Mouse (Mus musculus): ENCODE data around the gene Neo1. TPM values are rescaled to one million over a fixed set of nuclear protein-coding genes. Genes with fewer than 3 reads are reported as not detected.

Gene Neo1
- polyA plus RNA-seq, 1 experiment from 2014 or later: 11.5 TPM

DNA sequence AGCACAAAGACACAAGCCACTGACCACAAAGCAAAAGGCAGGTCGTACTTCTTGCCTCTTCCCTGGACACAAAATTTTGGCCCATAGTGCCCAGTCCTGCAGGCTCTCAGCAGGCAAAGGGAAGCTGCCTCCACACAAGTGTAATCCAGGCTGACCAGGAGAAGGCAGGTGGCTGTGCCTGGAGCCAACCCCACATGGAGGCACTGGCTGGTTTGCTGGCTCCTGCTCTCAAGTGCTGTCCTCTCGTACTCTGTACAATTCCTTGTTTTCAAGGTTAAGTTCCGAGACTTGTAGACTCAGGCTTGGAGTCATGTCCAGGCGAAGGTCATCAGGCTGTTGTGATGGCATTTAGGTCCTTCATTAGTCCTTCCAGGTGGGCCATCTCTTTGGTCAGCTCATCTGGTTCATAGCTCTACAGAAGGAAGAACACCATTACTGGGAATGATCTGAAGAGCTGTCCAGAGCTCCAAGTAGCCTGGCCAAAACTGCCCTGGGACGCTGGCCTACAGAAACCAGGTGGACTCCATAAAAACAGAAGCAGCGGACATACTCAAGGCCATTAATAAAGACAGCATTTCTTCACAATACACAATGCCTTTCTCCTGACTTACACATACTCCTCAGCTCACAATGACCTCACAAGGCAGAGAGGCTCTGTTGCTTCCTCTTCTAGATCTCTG, 159.2 kb downstream of the Neo1 start:
- no peak overlapping the region for H3K9ac ChIP-seq (ENCODE audit: low read length)
- no peak overlapping the region for H3K27ac ChIP-seq (replicated peaks)
- H3K27me3 ChIP-seq (ENCODE audit: control insufficient read depth, insufficient read depth, low read length): no peaks in the 10 kb centered on the region
- WGBS: 92% methylated on average over 6 of the region's 6 CpGs
- no peak for TF ChIP-seq EP300 (optimal IDR thresholded peaks at IDR 0.05)
- no peak for TF ChIP-seq CTCF (IDR thresholded peaks at IDR 0.05; ENCODE audit: low read depth)
- no peak for ATAC-seq (ENCODE audit: low FRiP score, low TSS enrichment)
- H3K4me1 ChIP-seq (replicated peaks; ENCODE audit: control insufficient read depth, insufficient read depth): no peaks in the 10 kb centered on the region
- H3K36me3 ChIP-seq (ENCODE audit: control insufficient read depth, insufficient read depth, low read length): peaks cover 18% of the 10 kb centered on the region; the same call in 1 of the 2 replicates
- DNase-seq (ENCODE audit: low spot score): no peak
- no peak overlapping the region for H3K4me2 ChIP-seq (replicated peaks; ENCODE audit: low read depth)
- no peak overlapping the region for H3K4me3 ChIP-seq (ENCODE audit: low read depth, low read length)
- H3K9me3 ChIP-seq (ENCODE audit: control insufficient read depth, low read length): no peaks in the 10 kb centered on the region

DNA sequence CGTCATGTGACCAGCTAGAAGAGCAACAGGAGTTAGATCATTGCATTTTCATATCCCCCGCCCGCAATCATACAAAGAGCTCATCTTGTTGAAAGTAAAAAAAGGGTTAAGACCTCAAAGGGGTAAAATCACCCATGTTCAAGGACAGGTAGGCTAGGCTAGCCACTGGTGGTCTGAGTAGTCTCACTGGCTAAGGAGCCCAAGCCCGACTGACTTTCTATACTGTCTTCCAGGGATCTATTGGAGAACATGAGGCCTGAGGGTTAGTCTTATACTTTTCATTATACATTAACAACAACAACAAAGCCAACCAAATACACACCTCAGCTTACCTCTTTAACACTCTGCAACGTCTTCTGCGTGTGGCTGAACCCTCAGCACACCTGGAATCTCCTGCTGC, 160.8 kb downstream of the Neo1 start:
- WGBS: 88% methylated on average over 6 of the region's 6 CpGs
- no peaks in the 10 kb centered on the region for H3K27me3 ChIP-seq (ENCODE audit: control insufficient read depth, insufficient read depth, low read length)
- H3K4me1 ChIP-seq (replicated peaks; ENCODE audit: control insufficient read depth, insufficient read depth): no peaks in the 10 kb centered on the region
- H3K9me3 ChIP-seq (ENCODE audit: control insufficient read depth, low read length): no peaks in the 10 kb centered on the region
- no peak overlapping the region for H3K9ac ChIP-seq (ENCODE audit: low read length)
- H3K4me3 ChIP-seq (ENCODE audit: low read depth, low read length): no peak overlapping the region
- no peak overlapping the region for H3K4me2 ChIP-seq (replicated peaks; ENCODE audit: low read depth)
- no peak overlapping the region for H3K27ac ChIP-seq (replicated peaks)
- DNase-seq (ENCODE audit: low spot score): no peak
- H3K36me3 ChIP-seq (ENCODE audit: control insufficient read depth, insufficient read depth, low read length): peaks cover 15% of the 10 kb centered on the region; the same call in 1 of the 2 replicates
- no peak for TF ChIP-seq EP300 (optimal IDR thresholded peaks at IDR 0.05)
- TF ChIP-seq CTCF (IDR thresholded peaks at IDR 0.05; ENCODE audit: low read depth): no peak
- no peak for ATAC-seq (ENCODE audit: low FRiP score, low TSS enrichment)

DNA sequence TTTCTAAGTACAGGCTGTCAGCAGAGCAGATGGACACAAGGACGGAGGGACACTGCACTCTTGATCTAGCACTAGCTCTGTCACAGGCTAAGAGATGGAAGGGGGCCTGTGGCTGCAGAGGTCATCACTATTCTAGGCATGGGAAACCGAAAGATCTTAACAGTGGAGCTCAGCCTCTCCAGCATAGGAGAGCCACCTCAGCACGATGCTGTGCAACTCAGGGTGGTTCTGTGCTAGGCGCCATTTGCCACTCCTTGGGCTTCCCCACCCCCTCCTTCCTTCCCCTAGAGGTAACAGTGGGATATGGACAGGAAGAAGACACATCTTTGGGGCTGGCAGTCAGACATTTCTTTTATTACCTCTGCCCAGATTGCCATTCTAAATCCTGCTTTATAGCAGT, 161.9 kb downstream of the Neo1 start:
- ATAC-seq (ENCODE audit: low FRiP score, low TSS enrichment) (no peak), DNase-seq (ENCODE audit: low spot score) (no peak)
- TF ChIP-seq EP300 (optimal IDR thresholded peaks at IDR 0.05): no peak
- no peak for TF ChIP-seq CTCF (IDR thresholded peaks at IDR 0.05; ENCODE audit: low read depth)
- WGBS: 81% methylated on average over 4 of the region's 4 CpGs
- no peak overlapping the region for H3K9ac ChIP-seq (ENCODE audit: low read length)
- H3K27me3 ChIP-seq (ENCODE audit: control insufficient read depth, insufficient read depth, low read length): no peaks in the 10 kb centered on the region
- H3K4me2 ChIP-seq (replicated peaks; ENCODE audit: low read depth): no peak overlapping the region
- H3K27ac ChIP-seq (replicated peaks): no peak overlapping the region
- H3K9me3 ChIP-seq (ENCODE audit: control insufficient read depth, low read length): no peaks in the 10 kb centered on the region
- H3K4me1 ChIP-seq (replicated peaks; ENCODE audit: control insufficient read depth, insufficient read depth): no peaks in the 10 kb centered on the region
- H3K4me3 ChIP-seq (ENCODE audit: low read depth, low read length): no peak overlapping the region
- peaks cover 15% of the 10 kb centered on the region; the same call in 1 of the 2 replicates for H3K36me3 ChIP-seq (ENCODE audit: control insufficient read depth, insufficient read depth, low read length)

DNA sequence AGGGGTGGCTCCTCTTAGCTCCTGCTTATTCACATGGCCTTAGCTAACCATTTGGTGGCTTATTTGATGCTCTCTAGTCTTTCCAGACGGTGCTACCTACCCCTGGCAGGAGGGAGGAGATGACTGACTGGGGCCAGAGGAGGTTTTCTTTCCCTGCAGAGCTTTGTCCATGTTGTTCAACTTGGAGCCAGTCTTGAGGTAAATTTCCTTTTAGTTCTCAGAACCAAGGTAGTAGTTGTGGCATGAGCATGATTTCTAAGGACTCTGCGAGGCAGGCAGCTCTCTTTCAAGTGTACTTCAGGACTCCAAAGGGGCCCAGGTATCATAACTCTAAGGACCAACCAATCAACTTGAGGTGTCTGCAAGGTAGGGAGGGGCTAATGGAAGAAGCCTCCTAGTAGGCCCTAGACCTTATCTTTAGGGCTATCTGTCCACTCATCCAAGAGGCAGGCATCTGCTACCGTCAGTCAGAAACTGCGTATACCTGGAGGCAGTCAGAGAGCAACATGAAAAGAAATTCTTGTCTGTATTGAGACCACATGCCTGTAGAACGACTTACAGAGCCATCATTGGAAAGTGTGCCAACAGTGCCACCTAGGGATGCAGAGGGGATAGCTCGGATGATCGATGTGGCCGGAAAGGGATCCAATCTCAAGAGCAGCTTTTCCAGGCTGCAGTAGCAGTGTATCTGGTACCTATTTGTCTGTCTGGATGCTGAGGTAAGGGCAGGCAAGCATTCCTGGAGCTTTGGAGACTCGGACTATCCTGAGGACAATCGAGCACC, 162.5 kb downstream of the Neo1 start:
- 0 out of 2 replicates have a peak, but pooled peaks have one; percentile 29 for ATAC-seq (ENCODE audit: low FRiP score, low TSS enrichment)

DNA sequence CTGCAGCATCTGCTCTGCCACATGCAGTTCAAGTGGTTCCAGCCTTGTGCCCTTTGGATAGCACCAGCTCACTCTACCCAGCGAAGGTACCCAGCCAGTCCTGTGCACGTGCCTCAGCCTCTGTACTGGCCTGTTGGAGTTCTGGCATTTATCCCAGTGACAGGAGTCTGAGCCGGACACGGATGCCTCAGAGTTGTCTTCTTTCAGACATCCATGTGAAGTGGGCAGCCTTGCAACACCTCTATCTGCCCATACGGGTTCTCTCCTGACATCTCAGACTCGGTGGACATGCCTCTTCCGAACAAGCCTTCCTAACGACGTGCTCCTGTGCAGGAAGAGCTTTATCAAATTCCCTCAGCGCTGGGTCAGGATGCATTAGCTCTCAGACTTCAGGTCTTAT, 165.1 kb downstream of the Neo1 start:
- TF ChIP-seq EP300 (optimal IDR thresholded peaks at IDR 0.05): no peak
- H3K27ac ChIP-seq (replicated peaks): no peak overlapping the region
- ATAC-seq (ENCODE audit: low FRiP score, low TSS enrichment) (no peak), DNase-seq (ENCODE audit: low spot score) (no peak)
- 70% methylated on average over 10 of the region's 10 CpGs for WGBS
- no peak overlapping the region for H3K9ac ChIP-seq (ENCODE audit: low read length)
- no peak overlapping the region for H3K4me3 ChIP-seq (ENCODE audit: low read depth, low read length)
- no peaks in the 10 kb centered on the region for H3K27me3 ChIP-seq (ENCODE audit: control insufficient read depth, insufficient read depth, low read length)
- H3K4me1 ChIP-seq (replicated peaks; ENCODE audit: control insufficient read depth, insufficient read depth): no peaks in the 10 kb centered on the region
- H3K36me3 ChIP-seq (ENCODE audit: control insufficient read depth, insufficient read depth, low read length): peaks cover 3% of the 10 kb centered on the region; the same call in 1 of the 2 replicates
- H3K9me3 ChIP-seq (ENCODE audit: control insufficient read depth, low read length): no peaks in the 10 kb centered on the region
- H3K4me2 ChIP-seq (replicated peaks; ENCODE audit: low read depth): no peak overlapping the region

More for the DNA sequence above, 162.5 kb downstream of the Neo1 start:
- Histone ChIP-seq H3K9me3 (ENCODE audit: control insufficient read depth, low read length) (no peaks in the 10 kb centered on the region), H3K4me1 (replicated peaks; ENCODE audit: control insufficient read depth, insufficient read depth) (no peaks in the 10 kb centered on the region), H3K27ac (replicated peaks) (no peak overlapping the region), H3K4me3 (ENCODE audit: low read depth, low read length) (no peak overlapping the region), H3K9ac (ENCODE audit: low read length) (no peak overlapping the region), H3K36me3 (ENCODE audit: control insufficient read depth, insufficient read depth, low read length) (peaks cover 13% of the 10 kb centered on the region; the same call in 1 of the 2 replicates), H3K4me2 (replicated peaks; ENCODE audit: low read depth) (no peak overlapping the region), H3K27me3 (ENCODE audit: control insufficient read depth, insufficient read depth, low read length) (no peaks in the 10 kb centered on the region)
- 44% methylated on average over 10 of the region's 10 CpGs for WGBS
- TF ChIP-seq EP300 (optimal IDR thresholded peaks at IDR 0.05): no peak
- peak; percentile 87 for TF ChIP-seq CTCF (IDR thresholded peaks at IDR 0.05; ENCODE audit: low read depth)
- DNase-seq (ENCODE audit: low spot score): peak; percentile 61

DNA sequence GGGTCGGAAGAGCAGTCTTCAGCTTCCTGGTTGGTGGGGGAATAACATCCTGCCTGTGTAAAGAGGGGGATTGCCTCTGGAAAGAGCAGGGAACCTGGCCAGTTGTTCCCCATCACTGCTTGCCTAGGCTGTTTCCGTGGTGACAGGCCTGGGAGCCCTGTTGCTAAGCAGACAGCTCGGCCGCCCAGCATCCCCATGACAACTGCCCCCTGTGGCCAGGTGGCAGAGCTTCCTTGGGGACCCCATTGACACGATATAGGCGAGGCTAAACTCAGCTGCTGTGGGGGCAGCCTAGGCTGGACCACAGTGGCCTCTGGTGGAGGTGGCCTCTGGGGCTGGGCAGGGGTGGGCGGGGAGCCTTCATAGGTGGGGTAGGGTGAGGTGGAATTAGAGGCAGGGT, 172.4 kb downstream of the Neo1 start:
- no peak overlapping the region for H3K27ac ChIP-seq (replicated peaks)
- H3K36me3 ChIP-seq (ENCODE audit: control insufficient read depth, insufficient read depth, low read length): no peaks in the 10 kb centered on the region
- H3K9ac ChIP-seq (ENCODE audit: low read length): no peak overlapping the region
- H3K4me3 ChIP-seq (ENCODE audit: low read depth, low read length): no peak overlapping the region
- DNase-seq (ENCODE audit: low spot score) (no peak), ATAC-seq (ENCODE audit: low FRiP score, low TSS enrichment) (no peak)
- no peaks in the 10 kb centered on the region for H3K4me1 ChIP-seq (replicated peaks; ENCODE audit: control insufficient read depth, insufficient read depth)
- no peaks in the 10 kb centered on the region for H3K27me3 ChIP-seq (ENCODE audit: control insufficient read depth, insufficient read depth, low read length)
- TF ChIP-seq CTCF (IDR thresholded peaks at IDR 0.05; ENCODE audit: low read depth) (no peak), EP300 (optimal IDR thresholded peaks at IDR 0.05) (no peak)
- no peak overlapping the region for H3K4me2 ChIP-seq (replicated peaks; ENCODE audit: low read depth)
- no peaks in the 10 kb centered on the region for H3K9me3 ChIP-seq (ENCODE audit: control insufficient read depth, low read length)
- 34% methylated on average over 7 of the region's 7 CpGs for WGBS

Data from stomach, postnatal 0 days (tissue).